Mouse (Mus musculus) liver, embryonic 11.5 days (tissue): ENCODE measurements around the gene Plin5. TPM values are rescaled to one million over a fixed set of nuclear protein-coding genes. Genes with fewer than 3 reads are reported as not detected.
"Not testable (repeated sequence)": the region's sequence is repeated elsewhere in the genome, so short reads cannot be mapped to it uniquely, and the experiment has no call there.

Experiments used
- ATAC-seq: fragments of 200-750 bp; cut with Nextera tagmentation; replicated peaks from 2 replicates; pipeline ENCODE4 v1.8.0; 2017; ENCODE audit warnings: moderate number of reproducible peaks, mild to moderate bottlenecking, moderate TSS enrichment, moderate library complexity; ENCODE audit not compliant: low FRiP score
- DNase-seq: peaks from one replicate; pipeline ENCODE4 v3.0.0-alpha.2; 2017; ENCODE audit warnings: low spot score
- H3K27ac ChIP-seq: fragments of 300-500 bp; sonication (generic); 2 replicates; pipeline ENCODE4 v1.5.1; 2014; ENCODE audit warnings: mild to moderate bottlenecking, low read depth, low read length, control low read depth
- H3K27me3 ChIP-seq: fragments of 300-500 bp; sonication (generic); replicated peaks from 2 replicates; pipeline ENCODE4 v1.6.1; 2014; ENCODE audit warnings: low read length, mixed read lengths; ENCODE audit not compliant: control insufficient read depth, insufficient read depth
- H3K36me3 ChIP-seq: fragments of 300-500 bp; sonication (generic); 2 replicates; pipeline ENCODE4 v1.6.1; 2014; ENCODE audit warnings: mild to moderate bottlenecking, low read length, moderate library complexity, mixed read lengths; ENCODE audit not compliant: control insufficient read depth, insufficient read depth
- H3K4me1 ChIP-seq: fragments of 300-500 bp; sonication (generic); replicated peaks from 2 replicates; pipeline ENCODE4 v1.6.1; 2014; ENCODE audit warnings: low read length, mixed read lengths; ENCODE audit not compliant: control insufficient read depth, insufficient read depth
- H3K4me2 ChIP-seq: fragments of 300-500 bp; sonication (generic); 2 replicates; pipeline ENCODE4 v1.6.1; 2014; ENCODE audit warnings: mild to moderate bottlenecking, control low read depth, moderate library complexity
- H3K4me3 ChIP-seq: fragments of 300-500 bp; sonication (generic); 2 replicates; pipeline ENCODE4 v1.5.1; 2014; ENCODE audit warnings: low read depth, low read length, control low read depth
- H3K9ac ChIP-seq: fragments of 300-500 bp; sonication (generic); 2 replicates; pipeline ENCODE4 v1.6.1; 2014; ENCODE audit warnings: low read depth, low read length, control low read depth
- H3K9me3 ChIP-seq: fragments of 300-500 bp; sonication (generic); 2 replicates; pipeline ENCODE4 v1.6.1; 2016; ENCODE audit warnings: low read length, inconsistent platforms, mixed read lengths; ENCODE audit not compliant: control insufficient read depth
- WGBS: fragments of 180-500 bp; shearing (Covaris S2); extraction: QIAGEN DNeasy Blood & Tissue Kit; methylation state at CpG from one replicate; pipeline ENCODE4 v1.1.7; 2014; 5-methylcytosine and 5-hydroxymethylcytosine counted together
- polyA plus RNA-seq: library from polyadenylated mRNA; unstranded; fragments of >200 nt; fragmentation: Nextera tagmentation; extraction: Ambion mirVana; gene quantifications from 2 replicates; pipeline ENCODE4 v1.2.1, GENCODE M21; 2014

The Plin5 gene
- polyA plus RNA-seq, 1 experiment from 2014 or later, result 0.43 TPM

DNA sequence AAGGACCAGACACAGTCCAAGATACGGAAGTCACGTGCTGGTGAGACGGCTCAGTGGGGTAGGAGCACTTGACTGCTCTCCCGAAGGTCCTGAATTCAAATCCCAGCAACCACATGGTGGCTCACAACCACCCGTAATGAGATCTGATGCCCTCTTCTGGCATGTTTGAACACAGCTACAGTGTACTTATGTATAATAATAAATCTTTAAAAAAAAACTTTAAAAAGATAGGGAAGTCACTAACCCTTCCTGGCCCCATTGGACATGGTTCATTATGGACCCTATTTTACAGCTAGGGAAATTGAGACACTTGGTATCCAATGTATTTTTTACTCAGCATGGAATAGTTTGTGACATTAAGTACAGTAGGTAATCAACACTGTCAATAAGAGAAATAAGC is 39.9 kb downstream of the Plin5 start:
- WGBS, result 77% methylated on average over 5 of the region's 5 CpGs
- DNase-seq, result no peak

DNA sequence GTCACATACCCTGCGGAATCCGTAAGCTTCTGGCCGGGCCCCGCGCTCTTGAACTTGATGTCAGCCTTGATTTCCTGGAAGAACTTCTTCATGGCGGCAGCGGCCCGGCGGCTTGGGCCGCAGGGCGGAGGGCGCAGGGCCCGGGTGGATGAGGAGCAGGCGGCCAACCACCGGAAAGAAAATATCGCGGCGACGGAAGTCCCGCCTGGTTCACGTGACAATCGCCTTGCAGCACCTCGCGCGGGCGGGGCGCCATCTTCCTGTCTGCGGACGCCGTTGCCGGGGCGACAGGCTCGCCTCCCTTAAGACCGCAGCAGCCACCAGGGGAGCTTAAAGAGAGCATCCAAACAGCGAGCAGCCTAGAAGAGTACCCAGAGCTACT is 42.6 kb downstream of the Plin5 start, which contains the start of gene Ubxn6:
TSS of gene Ubxn6 (minus strand) at position 202 of the 382 bp plus-strand sequence.
- ATAC-seq (peak; percentile 53), DNase-seq (peak; percentile 93)
- peak within 1 kb of the TSS; percentile 82 for H3K4me3 ChIP-seq
- peaks cover 21% of the 10 kb centered on the region for H3K36me3 ChIP-seq
- H3K4me1 ChIP-seq, result peaks cover 15% of the 10 kb centered on the region
- H3K9me3 ChIP-seq, result no peaks in the 10 kb centered on the region
- peak within 1 kb of the TSS; percentile 87 for H3K9ac ChIP-seq
- no peaks in the 10 kb centered on the region for H3K27me3 ChIP-seq
- WGBS, result under 1% methylated on average over 34 of the region's 35 CpGs
- peak within 1 kb of the TSS; percentile 86 for H3K4me2 ChIP-seq
- H3K27ac ChIP-seq, result peak within 1 kb of the TSS; percentile 99

More for the DNA sequence above, 39.9 kb downstream of the Plin5 start:
- peaks cover 5% of the 10 kb centered on the region; the same call in 1 of the 2 replicates for H3K36me3 ChIP-seq
- H3K9ac ChIP-seq, result no peak overlapping the region
- H3K9me3 ChIP-seq, result no peaks in the 10 kb centered on the region
- no peak for ATAC-seq
- peaks cover 25% of the 10 kb centered on the region for H3K4me1 ChIP-seq
- H3K27me3 ChIP-seq, result no peaks in the 10 kb centered on the region
- no peak overlapping the region for H3K4me3 ChIP-seq
- no peak overlapping the region for H3K4me2 ChIP-seq
- no peak overlapping the region for H3K27ac ChIP-seq

DNA sequence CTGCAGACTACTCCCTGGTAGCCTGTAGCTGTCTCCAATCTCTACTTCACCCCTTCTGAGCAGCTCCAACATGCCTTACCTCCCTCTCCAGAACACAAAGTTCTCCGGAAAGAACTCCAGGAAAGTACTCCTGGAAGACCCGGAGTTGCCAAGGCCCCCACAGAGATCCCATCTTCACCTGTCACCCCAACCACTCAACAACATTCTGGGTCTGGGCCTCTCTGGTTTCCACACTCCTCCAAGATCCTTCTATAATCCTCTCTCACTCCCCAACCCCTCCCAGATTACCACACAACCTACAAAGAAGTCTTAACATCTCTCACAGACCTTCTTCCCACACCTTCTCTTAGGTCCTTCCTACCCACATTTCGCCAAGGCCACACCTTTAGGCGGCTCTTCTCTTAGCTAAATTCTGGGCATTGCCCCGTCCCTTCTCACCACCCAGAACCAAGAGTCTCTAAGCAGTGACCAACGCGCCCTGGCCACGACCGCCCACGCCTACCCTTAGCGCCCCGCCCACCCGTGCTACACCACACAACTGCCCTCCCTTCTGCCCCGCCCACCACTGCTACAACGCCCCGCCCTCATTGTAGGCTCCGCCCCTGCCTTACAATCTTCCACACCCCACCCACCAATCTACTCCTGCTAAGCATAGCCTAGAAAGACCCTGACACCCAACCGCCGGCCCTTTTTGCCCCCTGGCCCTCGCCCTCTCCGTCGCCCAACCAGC is 43.1 kb downstream of the Plin5 start:
- Histone ChIP-seq H3K4me1 (peaks cover 15% of the 10 kb centered on the region), H3K9me3 (no peaks in the 10 kb centered on the region), H3K4me2 (peak overlapping the region; percentile 86), H3K36me3 (peaks cover 25% of the 10 kb centered on the region), H3K27ac (peak overlapping the region; percentile 99), H3K4me3 (peak overlapping the region; percentile 82), H3K27me3 (no peaks in the 10 kb centered on the region), H3K9ac (peak overlapping the region; percentile 87)
- DNase-seq (no peak), ATAC-seq (peak; percentile 51)
- 8% methylated on average over 22 of the region's 22 CpGs for WGBS

DNA sequence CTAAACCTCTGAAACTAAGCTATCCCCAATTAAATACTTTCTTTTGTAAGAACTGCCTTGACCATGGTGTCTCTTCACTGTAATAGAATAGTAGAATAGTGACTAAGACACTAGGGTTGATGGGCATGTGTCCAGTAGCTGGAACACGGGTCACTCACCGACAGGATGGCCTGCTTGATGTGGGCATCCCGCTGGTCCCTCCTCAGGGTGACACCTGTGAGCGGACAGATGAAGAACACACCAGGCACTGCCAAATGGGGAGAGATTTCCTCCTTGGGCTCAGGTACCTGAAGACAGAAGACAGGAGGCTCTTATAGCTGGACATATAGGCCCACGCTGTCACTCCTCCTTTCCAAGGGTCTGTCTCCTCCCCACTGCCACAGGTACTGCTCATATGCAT is 45.2 kb downstream of the Plin5 start:
- no peak overlapping the region for H3K27ac ChIP-seq
- DNase-seq (no peak), ATAC-seq (no peak)
- H3K4me1 ChIP-seq, result peaks cover 15% of the 10 kb centered on the region
- H3K36me3 ChIP-seq, result peaks cover 43% of the 10 kb centered on the region
- H3K4me3 ChIP-seq, result no peak overlapping the region
- no peaks in the 10 kb centered on the region for H3K27me3 ChIP-seq
- WGBS, result 88% methylated on average over 5 of the region's 5 CpGs
- no peaks in the 10 kb centered on the region for H3K9me3 ChIP-seq
- H3K9ac ChIP-seq, result no peak overlapping the region
- no peak overlapping the region for H3K4me2 ChIP-seq

DNA sequence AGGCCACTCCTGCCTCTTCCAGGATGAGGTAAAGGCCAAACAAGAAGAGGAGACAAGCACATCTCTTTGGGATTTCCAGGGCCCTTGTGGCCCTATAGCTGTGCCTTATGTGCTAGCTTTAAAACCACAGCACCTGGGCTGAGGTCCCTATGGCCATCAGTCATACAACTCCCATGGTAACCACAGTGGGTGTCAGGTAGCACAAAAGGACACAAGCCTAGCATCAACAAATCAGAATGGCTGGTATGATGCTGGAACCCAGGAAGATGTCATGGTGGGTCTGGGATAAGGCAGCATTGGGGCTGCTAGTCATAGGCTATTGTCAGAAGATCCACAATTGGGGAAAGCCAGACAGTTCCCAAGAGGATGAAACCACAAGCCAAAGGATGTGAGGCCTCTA is 46.3 kb downstream of the Plin5 start:
- ATAC-seq (no peak), DNase-seq (no peak)
- peaks cover 15% of the 10 kb centered on the region for H3K4me1 ChIP-seq
- no peaks in the 10 kb centered on the region for H3K27me3 ChIP-seq
- no peak overlapping the region for H3K27ac ChIP-seq
- H3K9ac ChIP-seq, result no peak overlapping the region
- no peak overlapping the region for H3K4me2 ChIP-seq
- no peaks in the 10 kb centered on the region for H3K9me3 ChIP-seq
- H3K36me3 ChIP-seq, result peaks cover 52% of the 10 kb centered on the region
- H3K4me3 ChIP-seq, result no peak overlapping the region

DNA sequence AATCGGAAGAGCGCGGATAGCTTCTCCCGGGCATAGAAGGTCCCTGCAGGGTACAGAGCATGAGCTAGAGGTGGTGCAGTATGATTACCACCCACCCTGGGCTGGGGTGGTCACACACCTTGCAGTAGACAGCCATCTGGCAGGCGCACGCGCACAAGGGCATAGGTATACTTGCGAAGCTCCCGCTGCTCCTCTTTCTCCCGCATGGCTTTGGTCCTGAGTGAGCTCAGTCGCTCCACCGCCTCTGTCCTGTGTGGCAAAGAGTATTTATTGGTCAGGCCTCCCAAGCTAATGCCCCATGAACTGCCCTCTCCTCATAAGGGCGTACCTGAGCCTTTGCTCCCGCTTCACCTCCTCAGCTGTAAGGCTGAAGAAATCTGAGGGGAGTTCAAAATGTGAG is 48.3 kb downstream of the Plin5 start:
- Histone ChIP-seq H3K4me3 (no peak overlapping the region), H3K36me3 (peaks cover 71% of the 10 kb centered on the region), H3K4me1 (peaks cover 6% of the 10 kb centered on the region), H3K9me3 (no peaks in the 10 kb centered on the region), H3K4me2 (no peak overlapping the region), H3K27me3 (no peaks in the 10 kb centered on the region), H3K9ac (no peak overlapping the region), H3K27ac (no peak overlapping the region)
- ATAC-seq, result no peak
- WGBS, result 95% methylated on average over 14 of the region's 14 CpGs
- DNase-seq, result no peak

DNA sequence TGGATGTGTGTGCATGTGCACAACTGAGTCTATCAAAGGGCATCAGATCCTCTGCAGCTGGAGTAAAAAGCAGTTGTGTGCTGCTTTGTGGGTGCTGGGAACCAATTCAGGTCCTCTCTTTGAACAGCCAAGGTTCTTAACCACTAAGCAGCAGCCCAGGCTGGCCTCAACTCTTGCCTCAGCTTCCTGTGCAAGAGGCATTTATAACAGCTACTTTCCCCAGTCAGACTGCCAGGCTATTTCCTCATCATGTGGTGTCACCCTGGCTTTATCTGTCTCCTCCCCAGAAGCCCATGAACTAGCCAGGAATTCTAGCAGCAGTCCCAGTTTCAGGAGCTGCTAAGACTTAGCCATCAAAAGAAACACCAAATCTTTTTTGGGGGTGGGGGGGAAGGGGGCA is 50.9 kb downstream of the Plin5 start:
- H3K4me1 ChIP-seq, result no peaks in the 10 kb centered on the region
- no peak for DNase-seq
- no peak overlapping the region for H3K4me3 ChIP-seq
- H3K27me3 ChIP-seq, result no peaks in the 10 kb centered on the region
- no peak for ATAC-seq
- no peaks in the 10 kb centered on the region for H3K9me3 ChIP-seq
- H3K36me3 ChIP-seq, result peaks cover 85% of the 10 kb centered on the region
- H3K4me2 ChIP-seq, result no peak overlapping the region
- no peak overlapping the region for H3K9ac ChIP-seq
- no peak overlapping the region for H3K27ac ChIP-seq

DNA sequence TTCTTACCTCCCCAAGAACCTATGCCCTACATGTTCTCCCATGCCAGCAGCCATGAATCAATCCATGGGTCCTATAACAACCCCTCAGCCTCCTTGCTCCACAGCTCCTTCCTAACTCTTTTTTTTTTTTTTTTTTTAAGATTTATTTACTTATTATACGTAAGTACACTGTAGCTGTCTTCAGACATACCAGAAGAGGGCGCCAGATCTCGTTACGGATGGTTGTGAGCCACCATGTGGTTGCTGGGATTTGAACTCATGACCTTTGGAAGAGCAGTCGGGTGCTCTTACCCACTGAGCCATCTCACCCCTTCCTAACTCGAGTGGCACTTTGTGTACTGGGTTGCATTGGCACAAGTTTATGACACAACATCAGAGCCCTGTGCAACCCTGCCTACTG is 51.7 kb downstream of the Plin5 start:
- not testable (repeated sequence) for H3K4me3 ChIP-seq, DNase-seq, H3K4me1 ChIP-seq, H3K9ac ChIP-seq, H3K27ac ChIP-seq, H3K9me3 ChIP-seq, H3K4me2 ChIP-seq, H3K27me3 ChIP-seq, ATAC-seq
- peaks cover 90% of the 10 kb centered on the region for H3K36me3 ChIP-seq
- whole genome bisulfite sequencing, result 86% methylated on average over 6 of the region's 6 CpGs

DNA sequence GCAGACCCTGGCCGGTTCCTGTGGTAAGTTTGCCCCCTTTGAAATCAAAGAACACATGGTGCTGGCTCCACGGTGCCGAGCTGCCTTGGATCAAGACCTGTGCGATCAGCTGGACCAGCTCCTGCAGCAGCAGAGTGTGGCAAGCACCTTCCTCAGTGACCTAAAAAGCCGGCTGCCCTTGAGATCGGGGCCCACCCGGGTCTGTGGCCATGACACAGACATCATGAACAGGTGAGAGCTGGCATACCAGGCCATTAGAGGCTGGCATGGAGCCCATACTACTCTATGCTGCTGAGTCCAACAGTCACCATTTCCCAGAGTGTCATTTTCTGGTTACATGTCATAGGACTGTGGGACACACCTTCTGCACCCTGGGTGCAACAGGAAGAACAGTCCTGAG is 55.3 kb downstream of the Plin5 start:
- Histone ChIP-seq H3K36me3 (peaks cover 87% of the 10 kb centered on the region), H3K27me3 (no peaks in the 10 kb centered on the region), H3K4me2 (no peak overlapping the region), H3K27ac (no peak overlapping the region), H3K4me3 (no peak overlapping the region), H3K4me1 (no peaks in the 10 kb centered on the region), H3K9ac (no peak overlapping the region), H3K9me3 (no peaks in the 10 kb centered on the region)
- no peak for DNase-seq
- WGBS, result 91% methylated on average over 7 of the region's 7 CpGs
- ATAC-seq, result no peak
